Mouse (Mus musculus): ENCODE measurements around the gene Bach1.

DNA sequence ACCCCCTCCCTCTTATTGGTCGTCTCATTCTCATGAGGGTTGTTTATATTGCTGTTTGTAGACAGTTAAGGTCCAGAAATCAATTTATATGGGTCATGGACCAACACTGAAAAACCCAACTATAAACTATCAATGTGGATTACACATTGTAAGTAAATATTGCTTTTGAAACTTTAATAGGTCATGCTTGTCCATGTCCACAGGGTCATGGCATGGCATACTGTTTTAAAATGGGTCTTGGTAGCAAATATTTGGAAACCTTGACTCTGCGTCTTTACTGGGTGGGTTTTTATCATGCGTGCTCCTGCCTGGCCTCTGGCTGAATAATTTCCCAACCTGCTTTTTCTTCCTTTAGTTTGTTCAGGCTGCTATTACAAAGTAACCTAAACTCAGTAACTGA is 57.2 kb downstream of the Bach1 start:
- TF ChIP-seq POLR2A (IDR thresholded peaks at IDR 0.05; ENCODE audit: low read depth, low read length), result no peak
- TF ChIP-seq CTCF (IDR thresholded peaks at IDR 0.05; ENCODE audit: extremely low read depth, insufficient read length, insufficient replicate concordance, low read depth, low read length), result no peak
